Mouse (Mus musculus) gastrocnemius, postnatal 4 days (tissue): ENCODE data around the gene Fzd2. TPM values are rescaled to one million over a fixed set of nuclear protein-coding genes. Genes with fewer than 3 reads are reported as not detected.
A peak's percentile ranks its signal among the peaks of the same experiment; 100 is the strongest.
"Not testable (repeated sequence)": the region's sequence is repeated elsewhere in the genome, so short reads cannot be mapped to it uniquely, and the experiment has no call there.

Experiments used
- DNase-seq, 2 experiments: peaks; one replicate each; pipeline ENCODE4 v3.0.0; 2021 to 2022; ENCODE audit warnings: low spot score in 2 of 2, mixed read lengths in 2 of 2
- total RNA-seq, 2 experiments: library from RNA; stranded (reverse); gene quantifications; 2 replicates each; pipeline ENCODE4 v1.2.3; 2021

Fzd2 gene
- total RNA-seq, 2 experiments from 2014 or later, result 23.0 to 24.4 TPM

- peak in 1 of 2 experiments; percentile 30 for DNase-seq
These were observed 24.8 kb upstream of the Fzd2 start, which contains the start of gene Gm11627 for GRCm38 (mm10) chr11:102579165-102580033. Gene Gm11627 (minus strand): TSS chr11:102579461.

DNA sequence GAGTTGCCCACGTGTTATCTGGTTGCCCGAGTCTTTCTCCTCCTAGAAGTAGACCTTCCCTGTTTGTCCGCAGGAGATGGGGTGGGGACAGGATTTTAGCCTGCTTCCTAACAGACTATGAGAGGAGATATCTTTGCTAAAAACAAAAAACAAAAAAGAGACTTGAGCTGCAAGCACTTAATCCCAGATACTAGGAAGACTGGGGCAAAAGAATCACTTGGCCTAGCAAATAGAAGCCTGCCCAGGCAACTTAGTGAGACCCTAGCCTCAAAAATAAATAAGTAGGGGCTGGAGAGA lies 24.2 kb upstream of the Fzd2 start:
- no peak for DNase-seq

- DNase-seq, result no peak
These were observed 22.7 kb upstream of the Fzd2 start for GRCm38 (mm10) chr11:102581281-102582015.

- DNase-seq, result peak in 1 of 2 experiments; percentile 65
These were observed 22.1 kb upstream of the Fzd2 start for GRCm38 (mm10) chr11:102582016-102582610.

- DNase-seq, result no peak
These were observed 21.5 kb upstream of the Fzd2 start for GRCm38 (mm10) chr11:102582736-102583135.

- no peak for DNase-seq
These were observed 17.6 kb upstream of the Fzd2 start for GRCm38 (mm10) chr11:102586445-102587130.

- DNase-seq, result no peak
These were observed 16.6 kb upstream of the Fzd2 start for GRCm38 (mm10) chr11:102587554-102587953.

- peak in 1 of 2 experiments; percentile 33 for DNase-seq
These were observed 8.8 kb upstream of the Fzd2 start for GRCm38 (mm10) chr11:102595341-102595820.

DNA sequence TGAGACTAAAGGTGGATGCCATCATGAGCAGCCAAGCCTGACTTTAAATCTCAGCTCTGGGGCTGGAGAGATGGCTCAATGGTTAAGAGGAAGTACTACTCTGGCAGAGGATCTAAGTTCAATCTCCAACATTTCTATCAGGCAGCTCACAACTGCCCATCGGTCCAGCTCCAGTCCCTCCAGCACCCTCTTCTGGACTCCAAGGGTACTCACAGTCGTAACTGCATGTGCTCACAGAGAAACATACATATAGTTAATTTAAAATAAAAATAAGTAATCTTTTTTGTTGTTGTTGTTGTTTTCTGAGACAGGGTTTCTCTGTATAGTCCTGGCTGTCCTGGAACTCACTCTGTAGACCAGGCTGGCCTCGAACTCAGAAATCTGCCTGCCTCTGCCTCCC lies 4.3 kb upstream of the Fzd2 start:
- DNase-seq, result no peak

GRCm38 (mm10) chr11:102602816-102603495 lies 1.2 kb upstream of the Fzd2 start:
- DNase-seq, result peak in 1 of 2 experiments; percentile 47

- DNase-seq, result peak in 1 of 2 experiments; percentile 64
These were observed 723 bp upstream of the Fzd2 start for GRCm38 (mm10) chr11:102603496-102603850.

DNA sequence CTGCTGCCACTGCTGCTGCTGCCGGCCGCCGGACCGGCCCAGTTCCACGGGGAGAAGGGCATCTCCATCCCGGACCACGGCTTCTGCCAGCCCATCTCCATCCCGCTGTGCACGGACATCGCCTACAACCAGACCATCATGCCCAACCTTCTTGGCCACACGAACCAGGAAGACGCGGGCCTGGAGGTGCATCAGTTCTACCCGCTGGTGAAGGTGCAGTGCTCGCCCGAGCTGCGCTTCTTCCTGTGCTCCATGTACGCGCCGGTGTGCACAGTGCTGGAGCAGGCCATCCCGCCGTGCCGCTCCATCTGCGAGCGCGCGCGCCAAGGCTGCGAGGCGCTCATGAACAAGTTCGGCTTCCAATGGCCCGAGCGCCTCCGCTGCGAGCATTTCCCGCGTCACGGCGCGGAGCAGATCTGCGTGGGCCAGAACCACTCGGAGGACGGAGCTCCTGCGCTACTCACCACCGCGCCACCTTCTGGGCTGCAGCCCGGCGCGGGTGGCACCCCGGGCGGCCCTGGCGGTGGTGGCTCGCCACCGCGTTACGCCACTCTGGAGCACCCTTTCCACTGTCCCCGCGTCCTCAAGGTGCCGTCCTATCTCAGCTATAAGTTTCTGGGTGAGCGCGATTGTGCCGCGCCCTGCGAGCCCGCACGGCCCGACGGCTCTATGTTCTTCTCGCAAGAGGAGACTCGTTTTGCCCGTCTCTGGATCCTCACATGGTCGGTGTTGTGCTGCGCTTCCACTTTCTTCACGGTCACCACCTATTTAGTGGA lies 769 bp downstream of the Fzd2 start:
- DNase-seq, result peak in 1 of 2 experiments; percentile 55

- peak in 1 of 2 experiments; percentile 55 for DNase-seq
These were observed 1.6 kb downstream of the Fzd2 start for GRCm38 (mm10) chr11:102605553-102606416.

GRCm38 (mm10) chr11:102606751-102607171 lies 2.6 kb downstream of the Fzd2 start:
- DNase-seq, result peak in 1 of 2 experiments; percentile 39

DNA sequence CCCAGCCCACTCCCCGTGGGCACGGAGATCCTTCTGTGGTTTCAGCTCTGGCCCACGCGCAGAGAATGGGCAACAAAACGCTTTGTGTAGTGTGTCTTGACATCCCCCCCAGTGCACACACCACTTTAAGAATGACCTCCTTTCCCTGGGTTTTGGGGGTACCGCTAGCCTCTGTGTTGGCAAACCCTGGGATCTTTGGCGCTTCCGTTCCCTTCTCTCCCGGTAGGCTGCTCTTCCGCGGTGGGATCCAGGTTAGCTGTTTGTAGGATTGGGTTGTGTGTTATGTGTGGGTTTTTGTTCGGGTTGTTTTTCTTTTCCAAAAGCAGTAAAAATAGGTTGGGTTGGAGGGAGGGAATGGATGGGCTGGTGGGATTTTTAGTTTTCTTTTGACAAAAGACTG lies 3.0 kb downstream of the Fzd2 start:
- DNase-seq, result not testable (repeated sequence)

- no peak for DNase-seq
These were observed 3.7 kb downstream of the Fzd2 start for GRCm38 (mm10) chr11:102607686-102608548.

GRCm38 (mm10) chr11:102608691-102609090 lies 4.5 kb downstream of the Fzd2 start:
- DNase-seq, result no peak

DNA sequence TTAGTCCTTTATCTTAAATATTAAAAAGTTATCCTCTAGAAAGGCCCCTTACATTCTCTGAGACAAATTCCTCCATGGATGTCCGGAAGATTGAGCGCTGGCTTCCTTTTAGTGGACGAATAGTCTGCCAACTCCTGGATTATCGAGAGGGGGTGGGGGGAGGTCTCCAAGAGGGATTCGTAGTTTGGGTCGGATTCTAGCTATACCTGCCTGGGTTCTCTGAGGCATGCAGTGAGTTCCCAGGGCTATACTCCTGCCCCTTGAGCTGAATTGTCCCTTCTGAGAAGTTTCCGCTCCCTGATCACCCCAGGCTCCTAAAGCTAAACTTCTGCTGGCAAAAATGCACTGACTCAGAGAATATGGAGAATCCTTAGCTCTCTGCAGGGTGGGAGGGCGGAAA lies 5.3 kb downstream of the Fzd2 start:
- no peak for DNase-seq
